Mouse (Mus musculus) forebrain, embryonic 12.5 days (tissue): ENCODE results near the gene Zdhhc4. TPM values are rescaled to one million over a fixed set of nuclear protein-coding genes. Genes with fewer than 3 reads are reported as not detected.

Experiments
- ATAC-seq: fragments of 200-750 bp; cut with Nextera tagmentation; 2 replicates; pipeline ENCODE4 v1.8.0; 2017; ENCODE audit warnings: moderate TSS enrichment; ENCODE audit not compliant: low FRiP score
- H3K27ac ChIP-seq: fragments of 300-500 bp; sonication (generic); 2 replicates; pipeline ENCODE4 v1.5.1; 2016; ENCODE audit warnings: mild to moderate bottlenecking
- H3K27me3 ChIP-seq: fragments of 300-500 bp; sonication (generic); 2 replicates; pipeline ENCODE4 v1.6.1; 2016; ENCODE audit warnings: mild to moderate bottlenecking
- H3K36me3 ChIP-seq: fragments of 300-500 bp; sonication (generic); replicated peaks from 2 replicates; pipeline ENCODE4 v1.6.1; 2016; ENCODE audit warnings: mild to moderate bottlenecking
- H3K4me1 ChIP-seq: fragments of 300-500 bp; sonication (generic); 2 replicates; pipeline ENCODE4 v1.6.1; 2016
- H3K4me2 ChIP-seq: fragments of 300-500 bp; sonication (generic); 2 replicates; pipeline ENCODE4 v1.6.1; 2016; ENCODE audit warnings: mild to moderate bottlenecking, moderate library complexity
- H3K4me3 ChIP-seq: fragments of 300-500 bp; sonication (generic); replicated peaks from 2 replicates; pipeline ENCODE4 v1.5.1; 2016; ENCODE audit warnings: mild to moderate bottlenecking
- H3K9ac ChIP-seq: fragments of 300-500 bp; sonication (generic); 2 replicates; pipeline ENCODE4 v1.6.1; 2016; ENCODE audit warnings: mild to moderate bottlenecking
- H3K9me3 ChIP-seq: fragments of 300-500 bp; sonication (generic); 2 replicates; pipeline ENCODE4 v1.6.1; 2016
- WGBS: fragments of 180-500 bp; shearing (Covaris S2); methylation state at CpG from one replicate; pipeline ENCODE4 v1.1.7; 2016; 5-methylcytosine and 5-hydroxymethylcytosine counted together
- polyA plus RNA-seq: library from polyadenylated mRNA; unstranded; fragments of >200 nt; fragmentation: Nextera tagmentation; extraction: Ambion mirVana; gene quantifications from 2 replicates; pipeline ENCODE4 v1.2.1, GENCODE M21; 2016

The Zdhhc4 gene
- polyA plus RNA-seq, 1 experiment from 2014 or later: 78.2 TPM

DNA sequence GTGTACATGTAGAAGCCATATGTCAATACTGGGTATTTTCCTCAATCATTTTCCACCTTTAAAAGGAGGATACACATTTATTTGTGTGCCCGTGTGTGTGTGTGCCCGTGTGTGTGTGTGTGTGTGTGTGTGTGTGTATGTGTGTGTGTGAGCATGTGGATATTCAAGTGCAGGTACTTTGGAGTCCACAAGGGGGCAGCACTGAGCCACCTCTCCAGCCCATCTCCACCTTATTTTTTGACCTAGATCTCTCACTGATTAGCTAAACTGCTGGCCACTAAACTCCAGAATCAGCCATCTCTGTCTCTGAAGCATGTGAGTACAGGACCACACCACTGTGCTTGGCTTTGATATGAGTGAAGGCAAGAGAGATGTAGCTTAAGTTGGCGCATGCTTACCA is 34.2 kb downstream of the Zdhhc4 start:
- Histone ChIP-seq H3K4me1 (peaks cover 7% of the 10 kb centered on the region), H3K4me3 (no peak overlapping the region), H3K27me3 (peaks cover 53% of the 10 kb centered on the region), H3K9ac (no peak overlapping the region), H3K9me3 (0 out of 2 replicates have a peak, but pooled peaks cover 4% of the 10 kb centered on the region), H3K4me2 (no peak overlapping the region), H3K36me3 (peaks cover 19% of the 10 kb centered on the region), H3K27ac (no peak overlapping the region)
- 90% methylated on average over 3 of the region's 3 CpGs for WGBS
- no peak for ATAC-seq

DNA sequence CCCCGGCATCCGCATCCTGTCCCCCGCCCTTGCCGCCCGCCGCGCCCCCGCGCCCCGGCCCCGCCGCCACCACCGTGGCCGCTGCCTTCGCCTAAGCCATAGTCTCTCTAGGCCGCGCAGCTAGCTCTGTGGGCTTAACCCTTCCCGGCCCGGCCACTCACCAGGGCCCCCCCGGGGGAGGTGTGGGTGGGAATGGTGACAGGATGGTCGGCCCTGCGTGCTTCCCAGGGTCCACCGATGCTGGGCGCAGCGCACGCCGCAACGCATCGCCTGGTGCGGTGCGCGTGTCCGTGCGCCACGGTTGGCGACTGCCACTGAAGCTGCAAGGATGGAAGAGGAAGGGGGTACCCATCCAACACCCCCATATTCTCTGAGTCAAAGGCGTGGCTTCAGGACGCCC is 35.7 kb downstream of the Zdhhc4 start, which contains the start of gene Zfp853:
Zfp853 (minus strand) TSS at position 220 of the 400 bp plus-strand sequence.
- ATAC-seq: no peak
- 3% methylated on average over 26 of the region's 38 CpGs for WGBS
- Histone ChIP-seq H3K36me3 (peaks cover 12% of the 10 kb centered on the region), H3K27ac (no peak within 1 kb of the TSS), H3K4me3 (peak within 1 kb of the TSS; percentile 39), H3K4me2 (peak within 1 kb of the TSS; percentile 57), H3K9me3 (0 out of 2 replicates have a peak, but pooled peaks cover 4% of the 10 kb centered on the region), H3K27me3 (peaks cover 67% of the 10 kb centered on the region), H3K4me1 (peaks cover 12% of the 10 kb centered on the region), H3K9ac (peak within 1 kb of the TSS; percentile 36; the same call in 1 of the 2 replicates)

DNA sequence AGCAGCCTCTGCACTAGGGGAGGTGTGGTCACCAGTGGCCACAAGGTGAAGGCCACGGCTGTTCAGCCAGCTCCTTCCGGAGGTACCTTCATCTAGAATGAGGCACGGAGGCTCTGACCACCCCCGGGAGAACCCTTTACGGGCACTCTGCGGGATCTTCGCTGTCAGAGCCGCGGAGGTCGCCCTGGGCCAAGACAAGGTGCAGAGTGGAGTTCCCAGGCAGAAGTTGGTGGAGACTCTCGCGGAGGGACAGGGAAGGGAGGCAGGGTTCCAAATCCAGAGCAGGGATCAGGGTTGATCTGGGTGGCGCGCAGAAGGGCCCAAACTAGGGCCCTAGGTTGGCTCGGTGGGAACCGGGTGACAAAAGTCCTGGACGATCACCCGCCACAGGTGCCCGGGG is 36.2 kb downstream of the Zdhhc4 start:
- Histone ChIP-seq H3K27ac (no peak overlapping the region), H3K4me1 (peaks cover 17% of the 10 kb centered on the region), H3K27me3 (peaks cover 73% of the 10 kb centered on the region), H3K9me3 (0 out of 2 replicates have a peak, but pooled peaks cover 4% of the 10 kb centered on the region), H3K4me3 (peak overlapping the region; percentile 39), H3K4me2 (peak overlapping the region; percentile 57), H3K9ac (peak overlapping the region; percentile 36; the same call in 1 of the 2 replicates), H3K36me3 (peaks cover 8% of the 10 kb centered on the region)
- ATAC-seq: no peak
- WGBS: under 1% methylated on average over 19 of the region's 19 CpGs

DNA sequence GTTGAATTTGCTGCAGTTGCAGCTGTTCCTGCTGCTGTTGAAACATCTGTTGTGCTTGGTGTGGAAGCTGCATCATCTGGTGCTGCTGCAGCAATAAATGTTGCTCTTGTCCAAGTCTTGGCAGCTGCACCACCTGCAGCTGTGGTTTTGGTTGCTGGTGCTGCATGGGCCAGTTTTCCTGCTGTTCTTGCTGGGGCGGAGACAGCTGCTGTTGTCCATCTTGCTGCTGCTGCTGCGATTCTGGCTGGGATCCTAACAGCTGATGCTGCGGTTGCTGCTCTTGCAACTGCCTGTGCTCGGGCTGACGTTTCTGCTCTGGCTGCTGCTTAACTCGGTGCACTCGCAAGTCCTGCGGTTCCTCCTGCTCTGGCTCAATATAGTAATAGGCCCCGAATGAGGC is 39.8 kb downstream of the Zdhhc4 start:
- peaks cover 8% of the 10 kb centered on the region; the same call in 1 of the 2 replicates for H3K36me3 ChIP-seq
- no peak overlapping the region for H3K9ac ChIP-seq
- H3K27ac ChIP-seq: no peak overlapping the region
- 70% methylated on average over 9 of the region's 9 CpGs for WGBS
- peaks cover 93% of the 10 kb centered on the region for H3K27me3 ChIP-seq
- no peak for ATAC-seq
- H3K4me2 ChIP-seq: no peak overlapping the region
- H3K4me3 ChIP-seq: no peak overlapping the region
- no peaks in the 10 kb centered on the region for H3K9me3 ChIP-seq
- H3K4me1 ChIP-seq: peaks cover 21% of the 10 kb centered on the region

DNA sequence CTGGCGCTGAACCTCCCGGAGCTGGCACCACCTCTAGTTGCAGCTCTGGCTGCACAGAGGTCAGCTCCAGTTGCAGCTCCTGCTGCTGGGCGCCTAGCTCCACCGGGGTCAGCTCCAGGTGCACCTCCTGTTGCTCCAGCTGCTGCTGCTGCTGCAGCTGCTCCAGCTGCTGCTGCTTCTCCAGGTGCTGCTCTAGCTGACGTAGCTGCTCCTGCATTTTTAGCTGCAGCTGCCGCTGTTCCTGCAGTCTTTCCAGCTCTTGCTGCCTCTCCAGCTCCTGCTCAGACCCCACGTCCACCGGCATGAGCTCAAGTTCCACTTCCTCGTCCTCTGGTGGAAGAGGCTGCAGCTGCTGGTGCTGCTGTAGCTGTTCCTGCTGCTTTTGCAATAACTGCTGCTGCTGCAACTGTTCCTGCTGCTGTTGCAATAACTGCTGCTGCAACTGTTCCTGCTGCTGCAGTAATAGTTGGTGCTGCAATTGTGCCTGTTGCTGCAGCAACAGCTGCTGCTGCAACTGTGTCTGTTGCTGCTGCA is 40.6 kb downstream of the Zdhhc4 start:
- H3K4me1 ChIP-seq: peaks cover 19% of the 10 kb centered on the region
- H3K4me2 ChIP-seq: peak overlapping the region; percentile 51
- H3K4me3 ChIP-seq: peak overlapping the region; percentile 30
- no peak for ATAC-seq
- no peaks in the 10 kb centered on the region for H3K9me3 ChIP-seq
- peaks cover 85% of the 10 kb centered on the region for H3K27me3 ChIP-seq
- 11% methylated on average over 9 of the region's 9 CpGs for WGBS
- no peak overlapping the region for H3K27ac ChIP-seq
- H3K9ac ChIP-seq: no peak overlapping the region
- peaks cover 8% of the 10 kb centered on the region; the same call in 1 of the 2 replicates for H3K36me3 ChIP-seq

DNA sequence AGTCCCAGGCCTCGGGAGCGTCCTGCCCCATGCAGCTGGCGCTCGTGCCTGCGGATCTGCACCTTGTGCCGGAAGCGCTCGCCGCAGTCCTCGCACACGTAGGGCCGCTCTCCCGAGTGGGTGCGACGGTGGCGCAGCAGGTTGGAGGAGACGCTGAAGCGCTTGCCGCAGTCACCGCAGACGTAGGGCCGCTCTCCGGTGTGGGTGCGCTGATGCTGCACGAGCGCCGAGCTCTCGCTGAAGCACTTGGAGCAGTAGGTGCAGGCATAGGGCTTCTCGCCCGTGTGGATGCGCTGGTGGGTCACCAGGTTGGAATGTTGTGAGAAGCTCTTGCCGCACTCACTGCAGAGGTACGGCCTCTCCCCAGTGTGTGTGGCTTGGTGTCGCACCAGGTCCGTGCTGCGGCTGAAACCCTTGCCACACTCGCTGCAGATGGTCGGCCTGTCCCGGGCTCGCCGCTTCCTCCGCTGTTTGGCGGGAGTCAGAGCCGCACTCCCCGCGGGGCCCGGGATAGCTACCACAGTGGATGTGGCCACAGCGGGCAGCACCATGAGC is 41.2 kb downstream of the Zdhhc4 start:
- Histone ChIP-seq H3K27ac (no peak overlapping the region), H3K4me3 (peak overlapping the region; percentile 30), H3K4me1 (peaks cover 14% of the 10 kb centered on the region), H3K9me3 (no peaks in the 10 kb centered on the region), H3K9ac (peak overlapping the region; percentile 38; the same call in 1 of the 2 replicates), H3K4me2 (peak overlapping the region; percentile 51), H3K36me3 (peaks cover 8% of the 10 kb centered on the region; the same call in 1 of the 2 replicates), H3K27me3 (peaks cover 79% of the 10 kb centered on the region)
- 1% methylated on average over 48 of the region's 48 CpGs for WGBS
- ATAC-seq: no peak

DNA sequence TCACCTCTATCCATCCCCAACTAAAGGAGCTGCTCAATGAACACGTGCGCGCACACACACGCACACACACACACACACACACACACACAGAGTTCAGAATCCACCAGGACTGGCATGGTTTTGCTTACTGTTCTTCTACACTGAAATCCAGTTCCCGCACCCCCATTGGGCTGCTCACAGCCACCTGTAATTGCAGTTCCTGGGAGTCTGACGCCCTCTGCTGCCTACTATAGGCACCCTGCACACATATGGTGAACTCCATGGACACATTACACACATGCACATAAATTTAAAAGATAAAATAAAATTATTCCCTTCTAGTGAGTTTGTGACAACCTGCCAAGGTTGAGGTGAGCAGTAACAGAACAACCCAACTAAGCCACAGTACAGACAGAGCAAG is 44.3 kb downstream of the Zdhhc4 start:
- Histone ChIP-seq H3K36me3 (peaks cover 8% of the 10 kb centered on the region; the same call in 1 of the 2 replicates), H3K9ac (no peak overlapping the region), H3K4me2 (no peak overlapping the region), H3K4me3 (no peak overlapping the region), H3K27me3 (peaks cover 59% of the 10 kb centered on the region), H3K9me3 (no peaks in the 10 kb centered on the region), H3K4me1 (peaks cover 14% of the 10 kb centered on the region), H3K27ac (no peak overlapping the region)
- ATAC-seq: no peak
- 43% methylated on average over 6 of the region's 6 CpGs for WGBS

DNA sequence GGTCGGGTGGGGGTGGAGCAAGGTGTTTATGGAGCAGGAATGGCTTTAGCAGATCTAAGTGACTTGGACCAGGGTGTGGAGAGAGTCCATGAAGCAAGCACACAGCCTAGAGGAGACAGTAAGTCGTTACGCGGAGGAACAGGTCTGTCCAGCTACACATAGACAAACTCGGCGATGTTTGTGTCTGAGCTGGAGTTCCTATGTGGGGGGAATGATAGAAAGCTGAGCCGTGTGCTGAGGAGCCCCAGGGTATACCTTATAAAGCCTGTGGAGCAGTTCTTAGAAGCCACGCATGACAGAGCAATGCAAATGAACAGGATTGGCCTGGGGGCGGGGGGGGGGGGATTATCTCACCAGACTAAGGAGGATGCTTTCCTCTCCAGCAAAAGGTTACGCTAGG is 49.8 kb downstream of the Zdhhc4 start:
- Histone ChIP-seq H3K9me3 (no peaks in the 10 kb centered on the region), H3K27ac (no peak overlapping the region), H3K9ac (no peak overlapping the region), H3K36me3 (no peaks in the 10 kb centered on the region), H3K27me3 (peaks cover 41% of the 10 kb centered on the region; the same call in 1 of the 2 replicates), H3K4me3 (no peak overlapping the region), H3K4me1 (no peaks in the 10 kb centered on the region), H3K4me2 (no peak overlapping the region)
- WGBS: 42% methylated on average over 10 of the region's 10 CpGs
- ATAC-seq: no peak

DNA sequence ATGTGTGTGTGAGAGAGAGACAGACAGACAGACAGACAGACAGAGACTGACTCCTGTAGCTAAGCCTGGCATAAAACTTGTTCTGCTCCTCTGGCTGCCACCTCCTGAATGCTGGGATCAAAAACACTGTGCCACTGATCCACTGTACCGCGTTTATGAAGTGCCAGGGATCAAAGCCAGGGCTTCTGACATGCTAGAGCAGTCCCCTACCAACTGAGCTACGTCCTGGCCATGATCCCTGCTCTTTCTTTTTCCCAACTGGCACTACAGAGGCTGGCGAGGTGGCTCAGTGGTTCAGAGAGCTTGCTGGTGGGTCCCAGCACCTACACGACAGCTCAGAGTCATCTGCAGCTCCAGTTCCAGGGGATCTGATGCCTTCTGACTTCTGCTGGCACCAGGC is 53.3 kb downstream of the Zdhhc4 start:
- Histone ChIP-seq H3K27me3 (peaks cover 39% of the 10 kb centered on the region; the same call in 1 of the 2 replicates), H3K4me2 (no peak overlapping the region), H3K36me3 (no peaks in the 10 kb centered on the region), H3K4me1 (peaks cover 8% of the 10 kb centered on the region), H3K27ac (no peak overlapping the region), H3K9ac (no peak overlapping the region), H3K9me3 (no peaks in the 10 kb centered on the region), H3K4me3 (no peak overlapping the region)
- no peak for ATAC-seq
- WGBS: 56% methylated on average over 5 of the region's 5 CpGs

DNA sequence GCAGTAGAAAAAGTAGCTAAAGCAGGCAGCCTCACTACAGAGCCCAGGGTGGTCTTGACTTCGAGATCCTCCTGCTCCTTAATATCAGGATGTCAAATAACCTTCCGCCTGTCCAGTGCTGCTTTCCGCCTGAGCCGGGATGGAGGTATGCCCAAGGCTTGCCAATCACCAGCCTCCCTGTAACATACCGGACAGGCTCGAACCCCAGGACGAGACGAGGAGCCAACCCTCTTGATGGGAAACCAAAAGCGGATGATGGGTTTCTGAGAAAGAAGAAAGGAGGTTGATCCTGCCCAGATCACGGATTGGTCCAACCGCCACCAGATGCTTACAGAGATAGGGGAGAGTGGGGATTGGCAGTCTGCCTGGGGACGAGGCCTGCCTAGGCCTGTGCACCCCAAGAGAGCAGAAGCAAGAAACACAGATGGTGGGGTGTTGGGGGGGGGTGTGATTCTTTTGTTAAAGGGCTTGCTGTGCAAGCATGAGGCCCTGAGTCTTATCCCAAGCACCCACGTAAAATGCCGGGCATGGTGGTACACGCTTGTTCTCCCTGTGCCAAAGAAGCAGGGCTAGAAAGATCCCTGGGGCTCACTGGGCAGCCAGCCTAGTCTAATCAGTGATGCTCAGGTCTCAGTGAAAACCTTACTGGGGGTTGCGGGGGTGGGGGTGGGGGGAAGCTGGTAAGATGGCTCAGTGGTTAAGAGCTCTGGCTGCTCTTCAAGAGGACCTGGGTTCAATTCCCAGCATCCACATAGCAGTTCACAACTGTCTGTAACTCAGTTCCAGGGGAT is 56.3 kb downstream of the Zdhhc4 start:
- Histone ChIP-seq H3K9me3 (no peaks in the 10 kb centered on the region), H3K27me3 (peaks cover 19% of the 10 kb centered on the region; the same call in 1 of the 2 replicates), H3K4me1 (peaks cover 26% of the 10 kb centered on the region), H3K4me3 (no peak overlapping the region), H3K36me3 (no peaks in the 10 kb centered on the region), H3K9ac (no peak overlapping the region), H3K4me2 (no peak overlapping the region), H3K27ac (no peak overlapping the region)
- 91% methylated on average over 16 of the region's 16 CpGs for WGBS
- ATAC-seq: no peak

DNA sequence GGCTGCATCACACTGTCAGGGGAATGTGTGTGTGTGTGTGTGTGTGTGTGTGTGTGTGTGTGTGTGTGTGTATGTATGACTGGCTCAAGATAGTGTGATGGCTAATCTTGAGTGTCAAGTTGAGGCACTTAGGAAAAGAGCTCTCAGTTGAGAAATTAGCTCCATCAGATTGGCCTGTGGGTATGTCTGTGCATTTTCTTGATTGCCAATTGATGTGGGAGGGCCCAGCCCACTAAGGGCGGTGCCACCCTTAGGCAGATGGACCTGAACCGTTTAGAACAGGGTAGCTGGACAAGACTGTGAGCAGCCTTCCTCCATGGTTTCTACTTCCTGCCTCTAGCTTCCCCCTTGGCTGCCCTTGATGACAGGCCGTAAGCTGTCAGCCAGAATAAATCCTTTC is 56.9 kb downstream of the Zdhhc4 start:
- WGBS: 79% methylated on average over 3 of the region's 3 CpGs
- H3K36me3 ChIP-seq: no peaks in the 10 kb centered on the region
- peaks cover 26% of the 10 kb centered on the region for H3K4me1 ChIP-seq

DNA sequence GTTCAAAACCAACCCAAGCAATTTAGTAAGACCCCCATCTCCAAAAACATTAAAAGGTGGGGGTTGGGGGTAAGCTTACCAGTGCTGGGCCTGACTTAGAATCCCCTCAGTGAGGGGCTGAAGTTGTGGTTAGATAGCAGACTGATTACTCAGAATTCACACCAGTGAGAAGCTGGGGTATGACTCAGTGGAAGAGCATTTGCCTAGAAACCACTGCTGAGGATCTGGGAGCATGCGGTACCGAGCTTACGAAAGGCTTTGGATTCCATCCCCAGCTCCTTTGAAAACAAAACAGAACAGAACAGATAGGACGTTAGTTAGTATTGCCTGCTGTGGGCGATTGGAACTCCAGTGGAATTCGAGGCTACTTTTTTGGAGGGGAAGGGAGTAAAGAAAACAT is 57.4 kb downstream of the Zdhhc4 start:
- peaks cover 26% of the 10 kb centered on the region for H3K4me1 ChIP-seq
- no peak overlapping the region for H3K9ac ChIP-seq
- no peaks in the 10 kb centered on the region for H3K9me3 ChIP-seq
- 91% methylated on average over 6 of the region's 6 CpGs for WGBS
- peaks cover 14% of the 10 kb centered on the region; the same call in 1 of the 2 replicates for H3K27me3 ChIP-seq
- H3K27ac ChIP-seq: no peak overlapping the region
- no peak overlapping the region for H3K4me3 ChIP-seq
- no peaks in the 10 kb centered on the region for H3K36me3 ChIP-seq
- ATAC-seq: no peak
- no peak overlapping the region for H3K4me2 ChIP-seq

More for the DNA sequence above, 56.9 kb downstream of the Zdhhc4 start:
- no peak overlapping the region for H3K4me3 ChIP-seq
- no peak overlapping the region for H3K4me2 ChIP-seq
- ATAC-seq: no peak
- no peak overlapping the region for H3K9ac ChIP-seq
- no peak overlapping the region for H3K27ac ChIP-seq
- no peaks in the 10 kb centered on the region for H3K9me3 ChIP-seq
- H3K27me3 ChIP-seq: peaks cover 17% of the 10 kb centered on the region; the same call in 1 of the 2 replicates
